Mouse (Mus musculus) stomach, embryonic 16.5 days (tissue): ENCODE measurements around the gene 5730455P16Rik. TPM values are rescaled to one million over a fixed set of nuclear protein-coding genes. Genes with fewer than 3 reads are reported as not detected.
"Not testable (repeated sequence)": the region's sequence is repeated elsewhere in the genome, so short reads cannot be mapped to it uniquely, and the experiment has no call there.

Source experiments
- ATAC-seq: fragments of 200-750 bp; cut with Nextera tagmentation; 2 replicates; pipeline ENCODE4 v1.8.0; 2017; ENCODE audit warnings: moderate number of reproducible peaks, moderate TSS enrichment; ENCODE audit not compliant: insufficient read depth, low FRiP score
- H3K27ac ChIP-seq: fragments of 300-500 bp; sonication (generic); 2 replicates; pipeline ENCODE4 v1.5.1; 2014; ENCODE audit warnings: low read length
- H3K27me3 ChIP-seq: fragments of 300-500 bp; sonication (generic); 2 replicates; pipeline ENCODE4 v1.6.1; 2014; ENCODE audit warnings: low read length, control low read depth, mixed read lengths; ENCODE audit not compliant: control insufficient read depth, insufficient read depth
- H3K36me3 ChIP-seq: fragments of 300-500 bp; sonication (generic); 2 replicates; pipeline ENCODE4 v1.6.1; 2014; ENCODE audit warnings: low read length; ENCODE audit not compliant: control insufficient read depth, insufficient read depth
- H3K4me1 ChIP-seq: fragments of 300-500 bp; sonication (generic); 2 replicates; pipeline ENCODE4 v1.6.1; 2014; ENCODE audit warnings: low read length, control low read depth, mixed read lengths; ENCODE audit not compliant: control insufficient read depth, insufficient read depth
- H3K4me2 ChIP-seq: fragments of 300-500 bp; sonication (generic); 2 replicates; pipeline ENCODE4 v1.6.1; 2014; ENCODE audit warnings: low read depth, low read length, mixed read lengths
- H3K4me3 ChIP-seq: fragments of 300-500 bp; sonication (generic); replicated peaks from 2 replicates; pipeline ENCODE4 v1.5.1; 2014; ENCODE audit warnings: mild to moderate bottlenecking, low read length
- H3K9ac ChIP-seq: fragments of 300-500 bp; sonication (generic); 2 replicates; pipeline ENCODE4 v1.6.1; 2014; ENCODE audit warnings: low read length
- H3K9me3 ChIP-seq: fragments of 300-500 bp; sonication (generic); replicated peaks from 2 replicates; pipeline ENCODE4 v1.6.1; 2016; ENCODE audit warnings: low read length, control low read depth; ENCODE audit not compliant: control insufficient read depth
- WGBS: fragments of 180-500 bp; shearing (Covaris S2); extraction: QIAGEN DNeasy Blood & Tissue Kit; methylation state at CpG from one replicate; pipeline ENCODE4 v1.1.7; 2014; 5-methylcytosine and 5-hydroxymethylcytosine counted together
- polyA plus RNA-seq: library from polyadenylated mRNA; unstranded; fragments of >200 nt; fragmentation: Nextera tagmentation; extraction: Ambion mirVana; gene quantifications from 2 replicates; pipeline ENCODE4 v1.2.1, GENCODE M21; 2015

The 5730455P16Rik gene
- polyA plus RNA-seq: 14.1 and 17.1 TPM in 2 replicates

DNA sequence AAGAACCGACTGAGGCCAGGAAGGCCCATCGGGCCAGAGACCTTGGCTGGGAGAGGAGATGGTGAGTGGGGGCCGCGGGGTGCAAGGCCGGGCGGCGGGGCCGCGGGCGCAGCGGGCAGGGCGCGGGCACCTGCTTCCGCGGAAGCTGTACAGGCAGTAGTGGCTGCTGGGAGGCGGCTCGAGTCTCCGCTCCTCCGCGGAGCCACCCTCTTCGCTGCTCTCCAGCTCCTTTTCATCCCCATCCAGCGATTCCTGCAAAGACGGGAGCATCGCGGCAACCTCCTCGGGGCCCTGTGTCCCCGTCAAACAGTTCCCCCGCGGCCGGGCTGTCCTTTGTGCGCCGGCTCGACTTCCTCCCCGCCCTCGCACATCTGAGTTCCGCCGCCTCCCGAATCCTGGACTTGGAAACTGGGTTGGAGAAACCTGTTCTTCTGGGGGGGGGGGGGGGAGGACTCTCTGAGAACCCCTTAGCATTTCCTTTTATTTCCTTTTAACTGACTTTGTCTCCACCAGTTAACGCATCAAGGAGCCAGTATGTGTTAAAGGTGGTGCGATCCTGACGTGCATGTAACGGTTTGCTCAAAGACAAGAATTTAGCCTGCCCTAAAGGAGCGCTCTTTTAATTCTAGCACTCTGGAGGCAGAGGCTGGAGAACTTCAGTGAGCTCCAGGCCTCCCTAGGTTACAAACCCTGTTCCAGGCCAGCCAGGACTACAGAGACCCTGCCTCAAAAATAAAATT, at the start of gene 5730455P16Rik:
TSS of gene 5730455P16Rik (minus strand) at position 323 of the 740 bp plus-strand sequence.
- Histone ChIP-seq H3K36me3 (no peaks in the 10 kb centered on the region), H3K9me3 (no peaks in the 10 kb centered on the region), H3K27me3 (no peaks in the 10 kb centered on the region), H3K27ac (peak within 1 kb of the TSS; percentile 69), H3K9ac (peak within 1 kb of the TSS; percentile 93), H3K4me3 (peak within 1 kb of the TSS; percentile 83), H3K4me2 (peak within 1 kb of the TSS; percentile 65), H3K4me1 (no peaks in the 10 kb centered on the region)
- WGBS: 2% methylated on average over 42 of the region's 43 CpGs
- ATAC-seq: peak; percentile 85

GRCm38 (mm10) chr11:80426029-80426813, 48.4 kb upstream of the 5730455P16Rik start:
- H3K9ac ChIP-seq, H3K4me3 ChIP-seq, H3K4me2 ChIP-seq, H3K27me3 ChIP-seq, H3K36me3 ChIP-seq, H3K4me1 ChIP-seq, H3K9me3 ChIP-seq, ATAC-seq, H3K27ac ChIP-seq: not testable (repeated sequence)
- WGBS: 79% methylated on average over 16 of the region's 16 CpGs

- Histone ChIP-seq H3K27ac (no peak overlapping the region), H3K9ac (no peak overlapping the region), H3K4me1 (peaks cover 9% of the 10 kb centered on the region; the same call in 1 of the 2 replicates), H3K4me3 (no peak overlapping the region), H3K36me3 (no peaks in the 10 kb centered on the region), H3K27me3 (no peaks in the 10 kb centered on the region), H3K9me3 (no peaks in the 10 kb centered on the region), H3K4me2 (no peak overlapping the region)
- no peak for ATAC-seq
- WGBS: 66% methylated on average over 5 of the region's 5 CpGs
These were observed 47.5 kb upstream of the 5730455P16Rik start for GRCm38 (mm10) chr11:80425247-80425778.

DNA sequence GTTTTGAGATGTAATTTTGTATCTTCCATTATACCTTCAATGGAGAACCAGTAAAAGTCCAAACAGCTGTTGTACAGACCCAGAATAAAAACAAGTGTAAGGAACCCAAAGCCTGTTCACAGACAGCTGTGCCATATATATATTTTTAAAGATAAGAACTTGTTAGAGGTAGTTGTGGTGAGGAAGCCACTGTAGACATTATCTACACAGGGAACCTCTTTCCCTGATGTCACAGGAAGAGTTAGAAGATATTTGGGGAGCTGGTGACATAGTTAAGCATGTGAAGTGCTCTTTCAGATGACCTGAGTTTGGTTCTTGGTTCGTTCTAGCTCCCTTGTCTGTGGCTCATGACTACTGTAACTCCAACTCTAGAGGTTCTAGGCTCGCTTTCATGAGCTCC, 46.9 kb upstream of the 5730455P16Rik start:
- Histone ChIP-seq H3K4me3 (no peak overlapping the region), H3K4me2 (no peak overlapping the region), H3K9ac (no peak overlapping the region), H3K9me3 (no peaks in the 10 kb centered on the region), H3K27me3 (no peaks in the 10 kb centered on the region), H3K4me1 (peaks cover 9% of the 10 kb centered on the region; the same call in 1 of the 2 replicates), H3K36me3 (no peaks in the 10 kb centered on the region), H3K27ac (no peak overlapping the region)
- ATAC-seq: no peak
- WGBS: 88% methylated on average over 2 of the region's 2 CpGs

DNA sequence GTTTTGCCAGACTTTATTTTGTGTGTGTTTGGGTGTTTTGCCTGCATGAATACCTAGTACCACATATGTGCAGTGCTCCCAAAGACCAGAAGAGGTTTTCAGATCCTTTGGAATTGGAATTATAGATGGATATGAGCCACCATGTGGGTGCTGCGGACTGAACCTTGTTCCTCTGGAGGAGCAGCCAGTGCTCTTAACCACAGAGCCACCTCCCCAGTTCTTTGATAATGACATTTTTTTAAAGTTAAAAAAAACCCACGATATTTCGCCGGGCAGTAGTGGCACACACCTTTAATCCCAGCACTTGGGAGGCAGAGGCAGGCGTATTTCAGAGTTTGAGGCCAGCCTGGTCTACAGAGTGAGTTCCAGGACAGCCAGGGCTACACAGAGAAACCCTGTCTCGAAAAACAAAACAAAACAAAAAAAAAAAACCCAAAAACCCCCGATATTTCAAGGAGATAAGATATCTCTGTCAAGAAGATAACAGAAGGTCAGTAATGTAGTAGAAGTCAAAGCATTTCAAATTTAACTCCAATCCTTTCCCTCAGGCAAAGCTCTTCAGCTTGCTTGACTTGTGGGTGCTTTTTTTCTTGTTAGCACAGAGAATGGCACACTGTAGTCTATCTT, 43.7 kb upstream of the 5730455P16Rik start:
- Histone ChIP-seq H3K4me2 (no peak overlapping the region), H3K4me3 (no peak overlapping the region), H3K27me3 (no peaks in the 10 kb centered on the region), H3K4me1 (peaks cover 3% of the 10 kb centered on the region; the same call in 1 of the 2 replicates), H3K9ac (no peak overlapping the region), H3K36me3 (peaks cover 5% of the 10 kb centered on the region; the same call in 1 of the 2 replicates), H3K27ac (no peak overlapping the region), H3K9me3 (0 out of 2 replicates have a peak, but pooled peaks cover 2% of the 10 kb centered on the region)
- 77% methylated on average over 7 of the region's 7 CpGs for WGBS
- ATAC-seq: no peak

GRCm38 (mm10) chr11:80420202-80420984, 42.6 kb upstream of the 5730455P16Rik start:
- peaks cover 3% of the 10 kb centered on the region; the same call in 1 of the 2 replicates for H3K4me1 ChIP-seq
- H3K27ac ChIP-seq: no peak overlapping the region
- no peak overlapping the region; the same call in 1 of the 2 replicates for H3K9ac ChIP-seq
- H3K4me2 ChIP-seq: no peak overlapping the region
- H3K9me3 ChIP-seq: 0 out of 2 replicates have a peak, but pooled peaks cover 2% of the 10 kb centered on the region
- WGBS: 48% methylated on average over 2 of the region's 2 CpGs
- no peak for ATAC-seq
- no peaks in the 10 kb centered on the region for H3K27me3 ChIP-seq
- no peak overlapping the region for H3K4me3 ChIP-seq
- peaks cover 5% of the 10 kb centered on the region; the same call in 1 of the 2 replicates for H3K36me3 ChIP-seq

DNA sequence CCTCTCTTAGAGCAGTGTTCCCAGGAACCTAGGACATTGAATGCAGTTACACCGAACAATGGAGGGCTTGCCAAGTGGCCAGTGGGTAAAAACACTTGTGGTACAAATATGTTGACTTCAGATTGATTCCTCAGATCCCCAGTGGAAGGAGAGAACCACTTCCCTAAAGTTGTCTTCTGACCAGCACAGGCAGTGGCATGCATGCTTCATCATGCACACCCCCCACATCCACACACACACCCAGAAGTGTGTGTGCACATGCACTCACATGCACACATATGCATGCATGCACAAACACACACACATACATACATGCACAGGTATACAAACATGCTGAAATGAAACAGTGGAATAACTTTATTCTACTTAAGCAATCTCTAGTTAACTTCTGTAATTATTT, 41.9 kb upstream of the 5730455P16Rik start:
- Histone ChIP-seq H3K27me3 (no peaks in the 10 kb centered on the region), H3K4me2 (no peak overlapping the region), H3K27ac (no peak overlapping the region), H3K9me3 (0 out of 2 replicates have a peak, but pooled peaks cover 2% of the 10 kb centered on the region), H3K9ac (no peak overlapping the region), H3K36me3 (peaks cover 10% of the 10 kb centered on the region), H3K4me3 (no peak overlapping the region), H3K4me1 (peaks cover 3% of the 10 kb centered on the region; the same call in 1 of the 2 replicates)
- WGBS: 83% methylated on average over 1 of the region's 1 CpGs
- no peak for ATAC-seq

- 86% methylated on average over 5 of the region's 5 CpGs for WGBS
- no peaks in the 10 kb centered on the region for H3K27me3 ChIP-seq
- no peak overlapping the region for H3K27ac ChIP-seq
- no peak overlapping the region for H3K4me2 ChIP-seq
- H3K36me3 ChIP-seq: peaks cover 12% of the 10 kb centered on the region
- peaks cover 3% of the 10 kb centered on the region; the same call in 1 of the 2 replicates for H3K4me1 ChIP-seq
- H3K9ac ChIP-seq: no peak overlapping the region
- ATAC-seq: no peak
- H3K9me3 ChIP-seq: 0 out of 2 replicates have a peak, but pooled peaks cover 2% of the 10 kb centered on the region
- no peak overlapping the region for H3K4me3 ChIP-seq
These were observed 39.3 kb upstream of the 5730455P16Rik start for GRCm38 (mm10) chr11:80417085-80417484.
